Mouse (Mus musculus): ENCODE measurements at regions not wholly inside any gene's neighbourhood (a gene's known extent, or its start where the extent isn't known, plus 50 kb on each side); places are given as distances from the start of the nearest gene placed in this dataset.

GRCm38 (mm10) chr6:107755158-107755557 is 225.6 kb downstream of the Lrrn1 start:
- no peaks in the 10 kb centered on the region for H3K36me3 ChIP-seq (replicated peaks in 1 of 2; ENCODE audit: control insufficient read depth in 1 of 2, insufficient read depth in 1 of 2, low read length in 1 of 2)
- no peak overlapping the region for H3K4me2 ChIP-seq (ENCODE audit: insufficient read depth, low read depth, poor library complexity, severe bottlenecking)
- H3K79me2 ChIP-seq (replicated peaks; ENCODE audit: control insufficient read depth, extremely low read depth, insufficient read depth, poor library complexity, severe bottlenecking): no peaks in the 10 kb centered on the region
- H3K9ac ChIP-seq (ENCODE audit: insufficient read depth, low read depth): no peak overlapping the region
- no peak for TF ChIP-seq MAFK (IDR thresholded peaks at IDR 0.05; ENCODE audit: insufficient replicate concordance, low read length)
- no peak for TF ChIP-seq E2F4 (IDR thresholded peaks at IDR 0.05; ENCODE audit: insufficient replicate concordance, low read depth, low read length)
- no peak for TF ChIP-seq KAT2A (IDR thresholded peaks at IDR 0.05; ENCODE audit: insufficient replicate concordance, low read length)
- TF ChIP-seq UBTF (IDR thresholded peaks at IDR 0.05; ENCODE audit: low read depth, low read length): no peak
- no peak for TF ChIP-seq USF2 (conservative IDR thresholded peaks at IDR 0.05; ENCODE audit: low read depth, low read length)
- TF ChIP-seq POLR2A (IDR thresholded peaks at IDR 0.05; ENCODE audit: low read depth, low read length): no peak
- TF ChIP-seq ELF1 (IDR thresholded peaks at IDR 0.05; ENCODE audit: low read depth, low read length): no peak
- no peak for TF ChIP-seq NELFE (IDR thresholded peaks at IDR 0.05; ENCODE audit: low read depth, low read length)
- no peak for TF ChIP-seq IRF4 (IDR thresholded peaks at IDR 0.05; ENCODE audit: low read depth, low read length)
- no peak for TF ChIP-seq SMC3 (IDR thresholded peaks at IDR 0.05; ENCODE audit: low read depth, low read length)
- TF ChIP-seq ZMIZ1 (IDR thresholded peaks at IDR 0.05; ENCODE audit: low read depth, low read length): no peak
- TF ChIP-seq MAX (IDR thresholded peaks at IDR 0.05; ENCODE audit: low read length): no peak
- no peak for TF ChIP-seq PAX5 (IDR thresholded peaks at IDR 0.05; ENCODE audit: low read length)
- TF ChIP-seq ETS1 (conservative IDR thresholded peaks at IDR 0.05; ENCODE audit: low read depth, low read length): no peak
- H3K4me1 ChIP-seq (ENCODE audit: control insufficient read depth in 1 of 2, insufficient read depth in 2 of 2): 0 out of 4 replicates have a peak, but pooled peaks cover 0 to 4% of the 10 kb centered on the region in 2 experiments
- no peak for DNase-seq (ENCODE audit: extremely low read depth)
- H3K27ac ChIP-seq (ENCODE audit: insufficient read depth, low read depth): no peak overlapping the region
- dilution Hi-C loops (cut with MboI; ENCODE audit: extremely low pct_ligation_motif_present, extremely low pct_unique_long_range_greater_than_20kb, low sequenced_read_pairs): no loop called here
- no peak overlapping the region for H3K4me3 ChIP-seq (replicated peaks in 1 of 3; ENCODE audit: low read depth in 2 of 3, low read length in 2 of 3, poor library complexity in 1 of 3)
- H3K9me3 ChIP-seq (replicated peaks; ENCODE audit: low read length): no peaks in the 10 kb centered on the region
- in situ Hi-C loops (cut with MboI; ENCODE audit: low pct_ligation_motif_present, low pct_unique_long_range_greater_than_20kb, low sequenced_read_pairs): no loop called here
- peaks cover 6% of the 10 kb centered on the region for H3K27me3 ChIP-seq (replicated peaks)

- Histone ChIP-seq H3K27me3 (replicated peaks) (peaks cover 11% of the 10 kb centered on the region), H3K79me2 (replicated peaks; ENCODE audit: control insufficient read depth, extremely low read depth, insufficient read depth, poor library complexity, severe bottlenecking) (no peaks in the 10 kb centered on the region), H3K36me3 (replicated peaks in 1 of 2; ENCODE audit: control insufficient read depth in 1 of 2, insufficient read depth in 1 of 2, low read length in 1 of 2) (no peaks in the 10 kb centered on the region), H3K27ac (ENCODE audit: insufficient read depth, low read depth) (no peak overlapping the region), H3K4me1 (ENCODE audit: control insufficient read depth in 1 of 2, insufficient read depth in 2 of 2) (peaks cover 0 to 13% of the 10 kb centered on the region in 2 experiments; a peak in 2 of 4 replicates), H3K4me2 (ENCODE audit: insufficient read depth, low read depth, poor library complexity, severe bottlenecking) (no peak overlapping the region), H3K9me3 (replicated peaks; ENCODE audit: low read length) (peaks cover 3% of the 10 kb centered on the region), H3K9ac (ENCODE audit: insufficient read depth, low read depth) (no peak overlapping the region), H3K4me3 (replicated peaks in 1 of 3; ENCODE audit: low read depth in 2 of 3, low read length in 2 of 3, poor library complexity in 1 of 3) (no peak overlapping the region)
- peak; percentile 16 for DNase-seq (ENCODE audit: extremely low read depth)
- in situ Hi-C loops (cut with MboI; ENCODE audit: low pct_ligation_motif_present, low pct_unique_long_range_greater_than_20kb, low sequenced_read_pairs) (no loop called here), dilution Hi-C loops (cut with MboI; ENCODE audit: extremely low pct_ligation_motif_present, extremely low pct_unique_long_range_greater_than_20kb, low sequenced_read_pairs) (no loop called here)
- TF ChIP-seq CTCF (conservative IDR thresholded peaks at IDR 0.05 in 1 of 2, IDR thresholded peaks at IDR 0.05 in 1 of 2; ENCODE audit: low read depth in 2 of 2, low read length in 2 of 2) (no peak), BHLHE40 (IDR thresholded peaks at IDR 0.05; ENCODE audit: low read depth, low read length) (peak; percentile 80)
These were observed 241.4 kb downstream of the Lrrn1 start for GRCm38 (mm10) chr6:107770834-107771470.
